Mouse (Mus musculus) heart, embryonic 15.5 days (tissue): Measurements from ENCODE around the gene Ptchd3. TPM values are rescaled to one million over a fixed set of nuclear protein-coding genes. Genes with fewer than 3 reads are reported as not detected.

Experiments
- ATAC-seq: fragments of 200-750 bp; cut with Nextera tagmentation; replicated peaks from 2 replicates; pipeline ENCODE4 v1.8.0; 2017; ENCODE audit warnings: low read depth, moderate TSS enrichment; ENCODE audit not compliant: insufficient number of reproducible peaks, insufficient read depth, low FRiP score
- H3K27ac ChIP-seq: fragments of 300-500 bp; sonication (generic); 2 replicates; pipeline ENCODE4 v1.5.1; 2015; ENCODE audit warnings: mild to moderate bottlenecking, inconsistent platforms
- H3K27me3 ChIP-seq: fragments of 300-500 bp; sonication (generic); 2 replicates; pipeline ENCODE4 v1.6.1; 2015; ENCODE audit warnings: inconsistent platforms
- H3K36me3 ChIP-seq: fragments of 300-500 bp; sonication (generic); 2 replicates; pipeline ENCODE4 v1.6.1; 2015; ENCODE audit warnings: mild to moderate bottlenecking, inconsistent platforms
- H3K4me1 ChIP-seq: fragments of 300-500 bp; sonication (generic); replicated peaks from 2 replicates; pipeline ENCODE4 v1.6.1; 2015; ENCODE audit warnings: inconsistent platforms
- H3K4me2 ChIP-seq: fragments of 300-500 bp; sonication (generic); 2 replicates; pipeline ENCODE4 v1.6.1; 2015; ENCODE audit warnings: inconsistent platforms, mild to moderate bottlenecking, moderate library complexity
- H3K4me3 ChIP-seq: fragments of 300-500 bp; sonication (generic); 2 replicates; pipeline ENCODE4 v1.5.1; 2015; ENCODE audit warnings: mild to moderate bottlenecking, inconsistent platforms
- H3K9ac ChIP-seq: fragments of 300-500 bp; sonication (generic); 2 replicates; pipeline ENCODE4 v1.6.1; 2015; ENCODE audit warnings: mild to moderate bottlenecking, inconsistent platforms
- H3K9me3 ChIP-seq: fragments of 300-500 bp; sonication (generic); replicated peaks from 2 replicates; pipeline ENCODE4 v1.6.1; 2016; ENCODE audit warnings: inconsistent platforms
- WGBS: fragments of 180-500 bp; shearing (Covaris S2); methylation state at CpG from one replicate; pipeline ENCODE4 v1.1.7; 2015; ENCODE audit warnings: mixed read lengths; 5-methylcytosine and 5-hydroxymethylcytosine counted together
- polyA plus RNA-seq: library from polyadenylated mRNA; unstranded; fragments of >200 nt; fragmentation: Nextera tagmentation; extraction: Ambion mirVana; gene quantifications from 2 replicates; pipeline ENCODE4 v1.2.1, GENCODE M21; 2015

The Ptchd3 gene
- polyA plus RNA-seq, 1 experiment from 2014 or later: 0.13 TPM

DNA sequence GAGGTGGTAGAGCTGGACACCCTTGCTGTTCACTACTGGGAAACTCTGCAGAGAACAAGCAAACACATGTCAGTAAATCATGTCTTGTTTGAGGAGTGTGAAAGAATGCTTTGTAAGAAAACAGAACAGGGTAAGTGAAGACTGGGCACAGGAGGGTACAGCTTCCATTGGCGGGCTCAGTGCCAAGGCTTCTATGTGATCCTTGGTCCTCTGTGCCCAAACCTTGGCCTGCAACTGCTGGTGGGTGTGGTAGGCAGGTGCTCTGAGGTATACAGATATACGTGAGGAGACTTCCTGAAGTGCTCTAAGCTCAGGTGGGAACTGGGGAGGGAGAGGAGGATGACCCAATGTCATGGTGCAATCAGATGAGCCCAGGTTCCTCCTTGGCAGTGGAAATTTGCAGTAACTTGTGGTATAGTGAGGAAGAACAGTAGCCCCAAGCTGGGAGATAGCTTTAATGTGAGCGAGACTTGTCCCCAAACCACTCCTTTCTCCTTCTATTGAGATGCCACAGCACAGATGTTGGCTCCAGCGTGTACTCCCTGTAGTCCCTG is 30.2 kb upstream of the Ptchd3 start:
- Histone ChIP-seq H3K27me3 (no peaks in the 10 kb centered on the region), H3K27ac (no peak overlapping the region), H3K4me1 (peaks cover 7% of the 10 kb centered on the region), H3K4me2 (no peak overlapping the region), H3K4me3 (no peak overlapping the region), H3K36me3 (no peaks in the 10 kb centered on the region), H3K9me3 (no peaks in the 10 kb centered on the region), H3K9ac (no peak overlapping the region)
- 76% methylated on average over 4 of the region's 4 CpGs for WGBS
- ATAC-seq: no peak

DNA sequence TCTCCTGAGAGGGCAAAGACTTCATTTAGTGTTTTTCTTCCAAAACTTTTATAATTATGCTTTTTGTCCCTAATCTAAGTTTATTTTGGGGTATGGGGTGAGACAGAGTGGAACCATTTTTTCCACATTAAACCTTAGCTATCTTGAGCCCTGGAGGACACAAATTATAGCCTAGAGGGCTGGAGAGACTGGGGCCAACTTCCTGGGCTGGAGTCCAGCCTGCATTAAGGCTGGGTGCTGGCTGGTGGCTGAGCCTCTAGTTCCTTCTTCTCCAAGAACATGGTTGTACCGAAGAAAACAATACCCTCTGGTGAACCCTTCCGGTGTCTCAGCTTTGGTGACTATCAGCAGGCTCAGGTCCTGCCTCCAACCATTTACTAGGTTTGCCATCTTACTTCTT is 27.3 kb upstream of the Ptchd3 start:
- 82% methylated on average over 2 of the region's 2 CpGs for WGBS
- Histone ChIP-seq H3K4me2 (no peak overlapping the region), H3K27me3 (no peaks in the 10 kb centered on the region), H3K4me3 (no peak overlapping the region), H3K36me3 (no peaks in the 10 kb centered on the region), H3K9me3 (no peaks in the 10 kb centered on the region), H3K4me1 (no peaks in the 10 kb centered on the region), H3K9ac (no peak overlapping the region), H3K27ac (no peak overlapping the region)
- no peak for ATAC-seq

DNA sequence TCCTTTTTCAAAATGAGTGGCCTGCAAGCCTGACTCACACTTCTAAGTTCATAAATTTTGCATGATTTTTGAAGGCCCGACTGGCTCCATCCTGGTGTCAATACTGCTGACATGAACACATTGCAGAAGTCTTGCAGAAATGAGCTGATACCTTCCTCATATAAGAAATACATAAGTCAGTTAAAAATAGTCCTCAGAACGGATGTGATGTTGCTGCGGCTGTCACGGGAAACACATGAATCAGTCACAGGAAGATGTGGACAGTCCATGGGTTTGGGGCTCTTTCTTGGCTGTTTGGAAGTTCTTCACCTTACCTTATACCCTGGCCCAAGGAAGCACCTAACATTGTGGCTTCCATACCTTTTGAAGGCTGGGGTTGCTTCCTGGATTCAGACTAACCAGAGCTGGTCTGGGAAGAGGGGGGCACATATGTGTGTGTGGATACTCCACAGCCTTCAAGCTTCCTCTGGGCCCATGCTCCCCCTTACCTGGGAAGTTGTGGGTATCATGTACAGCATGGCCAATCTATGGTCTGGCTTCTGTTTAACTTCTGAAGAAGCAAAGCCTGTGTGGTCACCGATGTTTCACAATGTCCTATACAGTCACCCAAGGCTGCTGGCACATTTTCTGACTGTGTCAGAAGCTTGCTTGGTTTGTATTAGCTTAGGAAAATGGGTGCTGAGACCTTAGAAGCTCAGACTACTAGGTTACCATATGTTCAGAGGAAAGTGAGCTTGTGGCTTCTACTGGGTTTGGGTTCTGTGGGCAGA is 25.6 kb upstream of the Ptchd3 start:
- Histone ChIP-seq H3K27ac (no peak overlapping the region), H3K4me3 (no peak overlapping the region), H3K4me1 (0 out of 2 replicates have a peak, but pooled peaks cover 6% of the 10 kb centered on the region), H3K4me2 (no peak overlapping the region), H3K36me3 (no peaks in the 10 kb centered on the region), H3K27me3 (no peaks in the 10 kb centered on the region), H3K9ac (no peak overlapping the region), H3K9me3 (no peaks in the 10 kb centered on the region)
- WGBS: 73% methylated on average over 5 of the region's 5 CpGs
- ATAC-seq: no peak

DNA sequence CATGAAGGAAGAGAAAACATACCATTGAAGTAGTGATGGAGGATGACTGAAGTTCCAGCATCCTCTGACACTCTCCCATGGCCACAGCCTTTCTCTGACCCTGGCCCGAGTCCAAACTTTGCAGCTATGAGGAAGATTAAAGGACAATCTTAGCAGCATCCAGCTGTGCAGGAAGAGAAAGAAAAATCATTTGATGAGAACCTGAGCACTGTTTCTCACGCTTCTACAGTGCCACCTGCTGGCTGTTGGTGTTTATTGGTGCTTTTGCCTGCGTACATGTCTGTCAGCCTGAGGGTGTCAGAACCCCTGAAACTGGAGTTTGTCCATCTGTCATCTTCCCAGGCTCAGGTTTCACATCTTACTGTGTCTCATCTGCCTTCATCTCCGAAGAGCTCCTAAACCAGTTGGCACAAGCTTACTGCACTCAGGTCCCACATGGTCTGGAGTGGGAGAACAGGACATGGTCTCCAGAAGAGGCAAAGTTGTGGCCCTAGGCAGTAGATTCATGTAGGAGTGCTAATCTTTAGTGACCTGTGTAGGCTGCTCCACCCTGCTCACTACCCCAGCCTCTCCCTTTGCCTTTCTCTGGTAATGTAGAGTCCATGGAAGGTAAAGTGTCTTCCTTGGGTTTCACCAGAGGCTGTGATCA is 21.7 kb upstream of the Ptchd3 start:
- 0 out of 2 replicates have a peak, but pooled peaks cover 6% of the 10 kb centered on the region for H3K4me1 ChIP-seq
- H3K27me3 ChIP-seq: 0 out of 2 replicates have a peak, but pooled peaks cover 3% of the 10 kb centered on the region
- H3K27ac ChIP-seq: no peak overlapping the region
- 0 out of 2 replicates have a peak, but pooled peaks have one; percentile 50 for ATAC-seq
- H3K9ac ChIP-seq: no peak overlapping the region
- no peak overlapping the region for H3K4me2 ChIP-seq
- H3K9me3 ChIP-seq: no peaks in the 10 kb centered on the region
- 6% methylated on average over 4 of the region's 4 CpGs for WGBS
- no peaks in the 10 kb centered on the region for H3K36me3 ChIP-seq
- H3K4me3 ChIP-seq: no peak overlapping the region

DNA sequence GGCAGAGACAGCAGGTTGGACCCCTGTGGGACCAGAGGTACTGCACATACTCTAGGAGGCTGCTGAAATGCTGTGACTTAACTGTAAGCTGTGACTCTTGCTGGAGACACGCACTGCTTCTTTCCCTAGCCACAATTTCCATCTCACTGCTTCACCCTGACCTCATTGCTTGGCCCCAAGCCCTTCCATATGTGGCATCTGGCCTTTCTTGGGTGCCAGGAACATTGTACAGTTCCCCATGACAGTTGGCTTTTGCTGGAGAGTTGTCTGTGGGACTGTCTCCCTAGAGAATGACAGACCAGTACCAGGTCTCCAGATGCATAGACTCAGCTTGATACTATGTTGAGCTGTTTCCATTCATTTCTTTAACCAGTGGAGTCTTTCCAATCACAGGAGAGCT is 21.2 kb upstream of the Ptchd3 start:
- no peaks in the 10 kb centered on the region for H3K36me3 ChIP-seq
- 36% methylated on average over 1 of the region's 1 CpGs for WGBS

DNA sequence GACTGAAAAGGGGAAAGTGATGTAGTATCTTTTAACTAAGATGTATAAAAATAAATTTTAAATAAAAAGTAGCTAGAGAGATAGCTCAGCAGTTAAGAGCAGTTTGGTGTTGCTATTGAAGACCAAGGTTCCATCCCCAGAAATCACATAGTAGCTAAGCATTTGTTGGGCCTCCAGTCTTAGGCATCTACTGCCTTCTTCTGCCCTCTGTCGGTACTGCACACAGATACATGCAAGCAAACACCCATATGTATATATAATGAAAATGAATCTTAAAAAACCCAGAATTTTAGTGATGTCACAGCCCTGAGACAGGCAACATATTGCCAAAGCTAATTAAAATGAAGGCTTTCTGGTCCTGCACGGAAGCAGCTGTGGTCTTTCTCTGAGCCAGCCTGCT is 15.9 kb downstream of the Ptchd3 start:
- Histone ChIP-seq H3K36me3 (no peaks in the 10 kb centered on the region), H3K27ac (no peak overlapping the region), H3K27me3 (no peaks in the 10 kb centered on the region), H3K4me3 (no peak overlapping the region), H3K9ac (no peak overlapping the region), H3K4me2 (no peak overlapping the region), H3K9me3 (no peaks in the 10 kb centered on the region), H3K4me1 (peaks cover 4% of the 10 kb centered on the region; the same call in 1 of the 2 replicates)
- 33% methylated on average over 2 of the region's 2 CpGs for WGBS
- ATAC-seq: no peak

More for the DNA sequence above, 21.2 kb upstream of the Ptchd3 start:
- no peak overlapping the region for H3K9ac ChIP-seq
- no peak overlapping the region for H3K4me2 ChIP-seq
- no peaks in the 10 kb centered on the region for H3K9me3 ChIP-seq
- ATAC-seq: no peak
- 0 out of 2 replicates have a peak, but pooled peaks cover 3% of the 10 kb centered on the region for H3K27me3 ChIP-seq
- H3K4me1 ChIP-seq: 0 out of 2 replicates have a peak, but pooled peaks cover 6% of the 10 kb centered on the region
- no peak overlapping the region for H3K4me3 ChIP-seq
- no peak overlapping the region for H3K27ac ChIP-seq

DNA sequence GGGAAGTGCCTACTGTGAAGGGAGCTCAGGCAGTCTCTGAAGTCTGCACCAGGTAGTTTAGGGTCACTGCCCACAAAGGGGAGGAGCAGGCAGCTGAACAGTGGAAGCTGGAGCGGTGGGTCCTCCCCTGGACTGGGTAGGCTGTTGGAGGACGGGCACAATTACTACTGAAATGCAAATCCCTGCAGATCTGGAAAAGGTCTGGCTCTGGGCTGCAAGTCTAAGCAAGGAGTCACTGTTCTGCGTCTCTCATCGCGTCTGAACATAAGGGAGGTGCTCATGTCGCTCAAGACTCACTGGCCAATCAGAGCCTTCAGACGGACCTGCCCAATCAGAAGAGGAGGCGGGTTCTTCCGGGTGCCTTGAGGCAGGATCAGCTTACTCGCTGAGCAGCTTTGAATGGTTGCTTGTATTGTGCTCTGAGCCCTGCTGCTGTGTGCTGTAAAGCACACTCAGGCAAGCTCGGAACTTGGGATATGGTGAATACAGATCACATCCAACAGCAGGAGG is 17.8 kb downstream of the Ptchd3 start:
- Histone ChIP-seq H3K4me1 (peaks cover 4% of the 10 kb centered on the region; the same call in 1 of the 2 replicates), H3K27ac (peak overlapping the region; percentile 69), H3K27me3 (no peaks in the 10 kb centered on the region), H3K36me3 (no peaks in the 10 kb centered on the region), H3K4me3 (peak overlapping the region; percentile 49), H3K4me2 (peak overlapping the region; percentile 60), H3K9me3 (no peaks in the 10 kb centered on the region), H3K9ac (peak overlapping the region; percentile 43)
- WGBS: under 1% methylated on average over 11 of the region's 11 CpGs
- ATAC-seq: peak; percentile 96

Other genes with a start within 250 kb of the Ptchd3 start
- gene B3gntl1, start 157.1 kb upstream of the Ptchd3 start, polyA plus RNA-seq: 5.4 and 6.6 TPM in 2 replicates
- gene Metrnl, start 128.7 kb upstream of the Ptchd3 start, polyA plus RNA-seq: 19.5 and 25.5 TPM in 2 replicates